Mouse (Mus musculus) CH12.LX (cell line): ENCODE data around the gene Mrpl55.

ENCODE experiments used
- CTCF ChIP-seq, 2 experiments: IDR thresholded peaks in 1 of 2; conservative IDR thresholded peaks in 1 of 2; 2 replicates each; pipeline ENCODE4 v1.5.1; 2011 to 2012; ENCODE audit warnings: low read depth in 2 of 2, low read length in 2 of 2, improper control_type of control experiment in 1 of 2, inconsistent platforms in 1 of 2, mild to moderate bottlenecking in 1 of 2, moderate library complexity in 1 of 2
- KAT2A ChIP-seq: IDR thresholded peaks from 2 replicates; pipeline ENCODE4 v1.6.1; 2012; ENCODE audit warnings: low read length, improper control_type of control experiment, inconsistent platforms; ENCODE audit not compliant: insufficient replicate concordance

DNA sequence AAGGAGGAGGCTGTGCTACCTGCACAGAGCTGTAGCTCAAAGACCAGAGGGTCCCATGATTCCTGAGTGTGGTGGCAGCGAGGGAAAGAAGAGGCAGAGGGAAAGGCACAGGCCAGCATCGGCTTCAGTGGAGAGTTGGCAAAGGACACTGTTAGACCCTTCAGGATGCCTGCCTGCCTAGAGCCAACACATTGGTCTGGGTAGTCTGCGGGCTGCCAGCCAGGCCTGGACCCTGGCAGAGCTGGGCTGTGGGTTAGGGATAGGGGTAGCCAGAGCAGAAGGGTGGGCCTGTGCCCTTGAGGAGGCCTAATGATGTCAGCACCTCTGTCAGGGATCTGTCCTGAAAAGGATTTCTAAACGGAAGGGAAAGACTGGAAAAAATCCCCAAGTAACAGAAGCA is 37.5 kb downstream of the Mrpl55 start:
- no peak for TF ChIP-seq KAT2A
- no peak for TF ChIP-seq CTCF (conservative IDR thresholded peaks at IDR 0.05 in 1 of 2, IDR thresholded peaks at IDR 0.05 in 1 of 2; ENCODE audit: low read depth in 2 of 2, low read length in 2 of 2)
